Mouse (Mus musculus) lung, postnatal 25 days (tissue): Measurements from ENCODE around the gene Slc16a11.

ENCODE experiments used
- DNase-seq: peaks from one replicate; pipeline ENCODE4 v3.0.0; 2022; ENCODE audit warnings: low spot score

Slc16a11 gene

GRCm38 (mm10) chr11:70200036-70200608 lies 12.4 kb upstream of the Slc16a11 start:
- DNase-seq: peak; percentile 64

GRCm38 (mm10) chr11:70201691-70202090 lies 10.9 kb upstream of the Slc16a11 start:
- DNase-seq: peak; percentile 89

- DNase-seq: no peak
Observed at GRCm38 (mm10) chr11:70206801-70207200, 5.8 kb upstream of the Slc16a11 start.

- DNase-seq: no peak
Observed at GRCm38 (mm10) chr11:70207283-70207682, 5.3 kb upstream of the Slc16a11 start.

- DNase-seq: no peak
Observed at GRCm38 (mm10) chr11:70208778-70209388, 3.7 kb upstream of the Slc16a11 start.

GRCm38 (mm10) chr11:70210681-70211080 lies 1.9 kb upstream of the Slc16a11 start:
- DNase-seq: no peak

GRCm38 (mm10) chr11:70211972-70212371 lies 580 bp upstream of the Slc16a11 start:
- DNase-seq: no peak

GRCm38 (mm10) chr11:70212896-70213295 lies 344 bp downstream of the Slc16a11 start:
- peak; percentile 83 for DNase-seq

- DNase-seq: no peak
Observed at GRCm38 (mm10) chr11:70213736-70214135, 1.2 kb downstream of the Slc16a11 start.

GRCm38 (mm10) chr11:70214191-70214855 lies 1.8 kb downstream of the Slc16a11 start:
- no peak for DNase-seq

GRCm38 (mm10) chr11:70214856-70215209 lies 2.3 kb downstream of the Slc16a11 start:
- DNase-seq: no peak

GRCm38 (mm10) chr11:70215301-70215700 lies 2.7 kb downstream of the Slc16a11 start:
- no peak for DNase-seq

GRCm38 (mm10) chr11:70216103-70216502 lies 3.6 kb downstream of the Slc16a11 start:
- DNase-seq: no peak

GRCm38 (mm10) chr11:70218039-70218438 lies 5.5 kb downstream of the Slc16a11 start:
- no peak for DNase-seq

- no peak for DNase-seq
Observed at GRCm38 (mm10) chr11:70218741-70219470, 6.4 kb downstream of the Slc16a11 start.

GRCm38 (mm10) chr11:70219873-70220272 lies 7.3 kb downstream of the Slc16a11 start:
- DNase-seq: no peak

- DNase-seq: no peak
Observed at GRCm38 (mm10) chr11:70220323-70220722, 7.8 kb downstream of the Slc16a11 start.

- peak; percentile 97 for DNase-seq
Observed at GRCm38 (mm10) chr11:70220731-70221602, 8.4 kb downstream of the Slc16a11 start, which contains the start of gene Slc16a13. TSS of gene Slc16a13 (minus strand) at chr11:70221064.

- DNase-seq: no peak
Observed at GRCm38 (mm10) chr11:70221603-70222500, 9.3 kb downstream of the Slc16a11 start.

GRCm38 (mm10) chr11:70223724-70224123 lies 11.2 kb downstream of the Slc16a11 start:
- DNase-seq: peak; percentile 76
